Mouse (Mus musculus) midbrain, postnatal 0 days (tissue): ENCODE measurements around the gene Fam72a. TPM values are rescaled to one million over a fixed set of nuclear protein-coding genes. Genes with fewer than 3 reads are reported as not detected.
A peak's percentile ranks its signal among the peaks of the same experiment; 100 is the strongest.

ENCODE experiments used
- ATAC-seq: fragments of 200-750 bp; cut with Nextera tagmentation; 2 replicates; pipeline ENCODE4 v1.8.0; 2017; ENCODE audit warnings: moderate number of reproducible peaks, mild to moderate bottlenecking, moderate TSS enrichment, moderate library complexity; ENCODE audit not compliant: low FRiP score
- DNase-seq: peaks from one replicate; pipeline ENCODE4 v3.0.0-alpha.2; 2015; ENCODE audit warnings: low spot score
- H3K27ac ChIP-seq: fragments of 300-500 bp; sonication (generic); 2 replicates; pipeline ENCODE4 v1.5.1; 2014; ENCODE audit warnings: low read depth, mild to moderate bottlenecking, low read length, mixed read lengths
- H3K27me3 ChIP-seq: fragments of 300-500 bp; sonication (generic); 2 replicates; pipeline ENCODE4 v1.6.1; 2014; ENCODE audit warnings: low read length, control low read depth, mixed read lengths; ENCODE audit not compliant: insufficient read depth
- H3K36me3 ChIP-seq: fragments of 300-500 bp; sonication (generic); 2 replicates; pipeline ENCODE4 v1.6.1; 2014; ENCODE audit warnings: low read length, control low read depth, mixed read lengths; ENCODE audit not compliant: insufficient read depth
- H3K4me1 ChIP-seq: fragments of 300-500 bp; sonication (generic); 2 replicates; pipeline ENCODE4 v1.6.1; 2014; ENCODE audit warnings: mild to moderate bottlenecking, control low read depth, antibody characterized with exemption, low read length, mixed read lengths; ENCODE audit not compliant: insufficient read depth
- H3K4me2 ChIP-seq: fragments of 300-500 bp; sonication (generic); 2 replicates; pipeline ENCODE4 v1.6.1; 2014; ENCODE audit warnings: low read depth, mild to moderate bottlenecking, low read length, mixed read lengths; ENCODE audit not compliant: poor library complexity, severe bottlenecking
- H3K4me3 ChIP-seq: fragments of 300-500 bp; sonication (generic); 2 replicates; pipeline ENCODE4 v1.5.1; 2014; ENCODE audit warnings: low read depth, mild to moderate bottlenecking, low read length, moderate library complexity
- H3K9ac ChIP-seq: fragments of 300-500 bp; sonication (generic); replicated peaks from 2 replicates; pipeline ENCODE4 v1.6.1; 2014; ENCODE audit warnings: mild to moderate bottlenecking, low read length, moderate library complexity, mixed read lengths; ENCODE audit not compliant: poor library complexity, severe bottlenecking
- H3K9me3 ChIP-seq: fragments of 300-500 bp; sonication (generic); 2 replicates; pipeline ENCODE4 v1.6.1; 2016; ENCODE audit warnings: low read length, control low read depth
- CTCF ChIP-seq: IDR thresholded peaks from 2 replicates; pipeline ENCODE4 v1.5.1; 2016; ENCODE audit warnings: antibody characterized with exemption, mild to moderate bottlenecking
- WGBS: fragments of 180-500 bp; shearing (Covaris S2); extraction: QIAGEN DNeasy Blood & Tissue Kit; methylation state at CpG from one replicate; pipeline ENCODE4 v1.1.7; 2014; 5-methylcytosine and 5-hydroxymethylcytosine counted together
- polyA plus RNA-seq: library from polyadenylated mRNA; unstranded; fragments of >200 nt; fragmentation: Nextera tagmentation; extraction: Ambion mirVana; gene quantifications from 2 replicates; pipeline ENCODE4 v1.2.1, GENCODE M21; 2015
- total RNA-seq: library from RNA; depleted of rRNA; stranded (reverse); fragments of >200 nt; gene quantifications from 2 replicates; pipeline ENCODE4 v1.2.3, GENCODE M21; 2014

Gene Fam72a
- total and polyA plus RNA-seq, 2 experiments from 2014 or later = 0.53 to 0.60 TPM

- no peak for TF ChIP-seq CTCF
- Histone ChIP-seq H3K9me3 (no peaks in the 10 kb centered on the region), H3K4me2 (peak overlapping the region; percentile 84), H3K36me3 (no peaks in the 10 kb centered on the region), H3K4me3 (peak overlapping the region; percentile 86), H3K4me1 (peaks cover 11% of the 10 kb centered on the region; the same call in 1 of the 2 replicates), H3K9ac (peak overlapping the region; percentile 65), H3K27ac (peak overlapping the region; percentile 87), H3K27me3 (no peaks in the 10 kb centered on the region)
- under 1% methylated on average over 26 of the region's 26 CpGs for WGBS
- ATAC-seq (no peak), DNase-seq (peak; percentile 59)
Observed at GRCm38 (mm10) chr1:131525101-131525585, 2.6 kb upstream of the Fam72a start.

GRCm38 (mm10) chr1:131525586-131526271, 2.0 kb upstream of the Fam72a start:
- ATAC-seq (no peak), DNase-seq (peak; percentile 55)
- H3K27me3 ChIP-seq = no peaks in the 10 kb centered on the region
- H3K4me3 ChIP-seq = peak overlapping the region; percentile 86
- peaks cover 11% of the 10 kb centered on the region; the same call in 1 of the 2 replicates for H3K4me1 ChIP-seq
- H3K9ac ChIP-seq = peak overlapping the region; percentile 65
- TF ChIP-seq CTCF = no peak
- no peaks in the 10 kb centered on the region for H3K9me3 ChIP-seq
- H3K27ac ChIP-seq = peak overlapping the region; percentile 87
- no peaks in the 10 kb centered on the region for H3K36me3 ChIP-seq
- under 1% methylated on average over 38 of the region's 41 CpGs for WGBS
- peak overlapping the region; percentile 84 for H3K4me2 ChIP-seq

- Histone ChIP-seq H3K36me3 (no peaks in the 10 kb centered on the region), H3K9ac (peak overlapping the region; percentile 65), H3K4me1 (peaks cover 11% of the 10 kb centered on the region; the same call in 1 of the 2 replicates), H3K27ac (peak overlapping the region; percentile 87), H3K9me3 (no peaks in the 10 kb centered on the region), H3K4me2 (peak overlapping the region; percentile 84), H3K4me3 (peak overlapping the region; percentile 86), H3K27me3 (no peaks in the 10 kb centered on the region)
- under 1% methylated on average over 81 of the region's 81 CpGs for WGBS
- ATAC-seq (peak; percentile 22), DNase-seq (peak; percentile 72)
- TF ChIP-seq CTCF = peak; percentile 48; the same call in 1 of the 2 replicates
Observed at GRCm38 (mm10) chr1:131526371-131527270, 1.1 kb upstream of the Fam72a start.

GRCm38 (mm10) chr1:131528081-131528507, 391 bp downstream of the Fam72a start:
- Histone ChIP-seq H3K27me3 (no peaks in the 10 kb centered on the region), H3K9ac (no peak overlapping the region), H3K4me3 (peak overlapping the region; percentile 62), H3K27ac (no peak overlapping the region), H3K9me3 (no peaks in the 10 kb centered on the region), H3K4me2 (peak overlapping the region; percentile 79), H3K36me3 (no peaks in the 10 kb centered on the region), H3K4me1 (peaks cover 4% of the 10 kb centered on the region; the same call in 1 of the 2 replicates)
- no peak for ATAC-seq
- TF ChIP-seq CTCF = no peak
- under 1% methylated on average over 34 of the region's 34 CpGs for WGBS
- peak; percentile 58 for DNase-seq

- Histone ChIP-seq H3K4me2 (peak overlapping the region; percentile 79), H3K27ac (no peak overlapping the region), H3K4me3 (peak overlapping the region; percentile 62), H3K36me3 (no peaks in the 10 kb centered on the region), H3K4me1 (no peaks in the 10 kb centered on the region), H3K9me3 (no peaks in the 10 kb centered on the region), H3K27me3 (no peaks in the 10 kb centered on the region), H3K9ac (no peak overlapping the region)
- DNase-seq = no peak
- 2% methylated on average over 9 of the region's 9 CpGs for WGBS
- no peak for TF ChIP-seq CTCF
- no peak for ATAC-seq
Observed at GRCm38 (mm10) chr1:131528561-131529166, 961 bp downstream of the Fam72a start.
